Mouse (Mus musculus): Measurements from ENCODE around the gene 9930104L06Rik. TPM values are rescaled to one million over a fixed set of nuclear protein-coding genes. Genes with fewer than 3 reads are reported as not detected.

Gene 9930104L06Rik
- polyA plus RNA-seq, 1 experiment = 6.5 TPM

GRCm38 (mm10) chr4:124960940-124961339, 24.1 kb downstream of the 9930104L06Rik start:
- H3ac ChIP-seq (ENCODE audit: control insufficient read depth, insufficient read length, low read depth) = no peak overlapping the region
- peaks cover 78% of the 10 kb centered on the region for H3K27me3 ChIP-seq (ENCODE audit: control insufficient read depth, insufficient read depth, insufficient read length)
- no peaks in the 10 kb centered on the region for H3K79me2 ChIP-seq (ENCODE audit: control insufficient read depth, insufficient read depth)
- no peaks in the 10 kb centered on the region for H3K36me3 ChIP-seq (ENCODE audit: control insufficient read depth, insufficient read depth)
- no peak overlapping the region for H3K4me3 ChIP-seq (ENCODE audit: insufficient read depth, poor library complexity, severe bottlenecking)
- TF ChIP-seq MAX (IDR thresholded peaks at IDR 0.05) (no peak), MYOD1 (IDR thresholded peaks at IDR 0.05; ENCODE audit: control insufficient read depth, insufficient read length, low read depth) (no peak), USF1 (IDR thresholded peaks at IDR 0.05; ENCODE audit: low read depth) (no peak), FOSL1 (IDR thresholded peaks at IDR 0.05; ENCODE audit: insufficient read depth, low read length, poor library complexity, severe bottlenecking) (no peak), CEBPB (IDR thresholded peaks at IDR 0.05; ENCODE audit: low read depth) (no peak), MYOG (IDR thresholded peaks at IDR 0.05; ENCODE audit: control insufficient read depth, extremely low read depth, insufficient read length) (no peak), CTCF (IDR thresholded peaks at IDR 0.05; ENCODE audit: control insufficient read depth, insufficient read depth, insufficient read length) (no peak)
- H3K79me3 ChIP-seq (ENCODE audit: low read depth) = no peaks in the 10 kb centered on the region

- Histone ChIP-seq H3ac (ENCODE audit: control insufficient read depth, insufficient read length, low read depth) (no peak overlapping the region), H3K27me3 (ENCODE audit: control insufficient read depth, insufficient read depth, insufficient read length) (peaks cover 69% of the 10 kb centered on the region), H3K36me3 (ENCODE audit: control insufficient read depth, insufficient read depth) (no peaks in the 10 kb centered on the region), H3K4me3 (ENCODE audit: insufficient read depth, poor library complexity, severe bottlenecking) (no peak overlapping the region), H3K79me2 (ENCODE audit: control insufficient read depth, insufficient read depth) (no peaks in the 10 kb centered on the region), H3K79me3 (ENCODE audit: low read depth) (no peaks in the 10 kb centered on the region)
- no peak for TF ChIP-seq MAX (IDR thresholded peaks at IDR 0.05)
- no peak for TF ChIP-seq CEBPB (IDR thresholded peaks at IDR 0.05; ENCODE audit: low read depth)
- TF ChIP-seq CTCF (IDR thresholded peaks at IDR 0.05; ENCODE audit: control insufficient read depth, insufficient read depth, insufficient read length) = no peak
- no peak for TF ChIP-seq USF1 (IDR thresholded peaks at IDR 0.05; ENCODE audit: low read depth)
- no peak for TF ChIP-seq MYOG (IDR thresholded peaks at IDR 0.05; ENCODE audit: control insufficient read depth, extremely low read depth, insufficient read length)
- TF ChIP-seq FOSL1 (IDR thresholded peaks at IDR 0.05; ENCODE audit: insufficient read depth, low read length, poor library complexity, severe bottlenecking) = no peak
- no peak for TF ChIP-seq MYOD1 (IDR thresholded peaks at IDR 0.05; ENCODE audit: control insufficient read depth, insufficient read length, low read depth)
Measured at GRCm38 (mm10) chr4:124962576-124962975, 25.7 kb downstream of the 9930104L06Rik start.

DNA sequence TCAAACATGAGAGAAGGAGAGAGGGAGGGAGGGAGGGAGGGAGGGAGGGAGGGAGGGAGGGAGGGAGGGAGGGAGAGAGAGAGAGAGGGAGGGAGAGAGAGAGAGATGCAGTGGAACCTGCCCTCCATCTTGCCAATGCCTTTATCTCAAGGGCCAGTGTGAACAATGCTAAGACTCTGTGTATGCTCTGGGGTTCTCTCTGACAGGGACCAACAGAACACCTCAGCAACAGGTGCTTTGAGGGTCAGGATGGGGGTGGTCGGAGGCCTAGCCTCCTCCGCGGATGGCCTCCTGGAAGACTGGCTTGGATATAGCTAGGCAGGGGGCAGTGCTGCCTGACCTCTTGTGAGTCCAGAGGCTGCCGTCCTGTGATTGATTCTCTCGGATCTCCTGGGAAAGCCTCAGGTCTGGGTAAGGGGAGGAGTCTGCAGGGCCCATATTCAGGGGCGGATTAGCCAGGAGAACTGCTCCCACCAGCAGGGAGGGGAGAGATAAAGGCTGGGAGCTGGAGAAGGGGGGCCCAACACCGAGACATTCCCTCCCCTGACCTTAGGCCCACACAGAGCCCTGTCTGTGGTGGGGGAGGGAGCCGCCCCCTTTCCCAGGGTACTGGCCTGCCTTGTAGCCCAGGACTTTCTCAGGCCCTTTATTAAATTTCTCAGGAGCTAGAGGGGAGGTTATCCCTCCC, 28.2 kb downstream of the 9930104L06Rik start:
- Histone ChIP-seq H3K79me2 (ENCODE audit: control insufficient read depth, insufficient read depth) (no peaks in the 10 kb centered on the region), H3K79me3 (ENCODE audit: low read depth) (no peaks in the 10 kb centered on the region), H3K4me3 (ENCODE audit: insufficient read depth, poor library complexity, severe bottlenecking) (no peak overlapping the region), H3K36me3 (ENCODE audit: control insufficient read depth, insufficient read depth) (no peaks in the 10 kb centered on the region), H3ac (ENCODE audit: control insufficient read depth, insufficient read length, low read depth) (no peak overlapping the region), H3K27me3 (ENCODE audit: control insufficient read depth, insufficient read depth, insufficient read length) (peaks cover 78% of the 10 kb centered on the region)
- no peak for TF ChIP-seq CTCF (IDR thresholded peaks at IDR 0.05; ENCODE audit: control insufficient read depth, insufficient read depth, insufficient read length)
- no peak for TF ChIP-seq USF1 (IDR thresholded peaks at IDR 0.05; ENCODE audit: low read depth)
- no peak for TF ChIP-seq MYOD1 (IDR thresholded peaks at IDR 0.05; ENCODE audit: control insufficient read depth, insufficient read length, low read depth)
- no peak for TF ChIP-seq FOSL1 (IDR thresholded peaks at IDR 0.05; ENCODE audit: insufficient read depth, low read length, poor library complexity, severe bottlenecking)

GRCm38 (mm10) chr4:124968711-124969110, 31.9 kb downstream of the 9930104L06Rik start:
- Histone ChIP-seq H3K27me3 (ENCODE audit: control insufficient read depth, insufficient read depth, insufficient read length) (peaks cover 81% of the 10 kb centered on the region), H3K36me3 (ENCODE audit: control insufficient read depth, insufficient read depth) (no peaks in the 10 kb centered on the region), H3K79me3 (ENCODE audit: low read depth) (no peaks in the 10 kb centered on the region), H3K4me3 (ENCODE audit: insufficient read depth, poor library complexity, severe bottlenecking) (no peak overlapping the region), H3K79me2 (ENCODE audit: control insufficient read depth, insufficient read depth) (no peaks in the 10 kb centered on the region), H3ac (ENCODE audit: control insufficient read depth, insufficient read length, low read depth) (no peak overlapping the region)
- TF ChIP-seq MYOG (IDR thresholded peaks at IDR 0.05; ENCODE audit: control insufficient read depth, extremely low read depth, insufficient read length) (no peak), USF1 (IDR thresholded peaks at IDR 0.05; ENCODE audit: low read depth) (no peak), MYOD1 (IDR thresholded peaks at IDR 0.05; ENCODE audit: control insufficient read depth, insufficient read length, low read depth) (no peak), CEBPB (IDR thresholded peaks at IDR 0.05; ENCODE audit: low read depth) (no peak), CTCF (IDR thresholded peaks at IDR 0.05; ENCODE audit: control insufficient read depth, insufficient read depth, insufficient read length) (no peak), FOSL1 (IDR thresholded peaks at IDR 0.05; ENCODE audit: insufficient read depth, low read length, poor library complexity, severe bottlenecking) (no peak), MAX (IDR thresholded peaks at IDR 0.05) (no peak)

DNA sequence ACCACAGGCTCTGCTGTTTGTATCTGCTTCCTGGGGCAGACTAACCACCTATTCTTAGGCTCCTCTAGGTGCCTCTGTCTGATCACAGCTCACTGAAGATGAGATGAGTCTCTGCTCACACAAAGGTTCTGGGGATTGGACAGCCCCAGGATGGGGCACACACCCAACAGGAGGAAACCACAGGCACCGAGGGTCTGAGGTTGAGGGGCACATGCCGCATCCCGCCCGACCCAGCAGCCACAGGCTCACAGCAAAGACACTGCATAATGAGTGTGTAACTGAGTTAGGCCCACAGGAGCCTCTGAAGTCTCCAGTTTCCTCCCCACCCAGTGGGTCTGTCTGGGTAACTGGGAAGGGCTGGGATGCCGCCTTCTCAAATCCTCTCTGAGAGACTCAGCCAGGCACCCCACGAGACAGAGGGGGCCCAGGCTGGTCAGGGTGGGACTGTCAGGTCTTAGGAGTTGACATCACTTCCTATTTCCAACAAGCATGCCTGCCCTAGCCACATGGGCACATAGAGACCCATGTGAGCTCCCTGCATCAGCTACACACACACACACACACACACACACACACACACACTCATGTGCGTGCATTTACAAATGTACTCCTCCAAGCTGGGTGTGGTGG, 32.5 kb downstream of the 9930104L06Rik start:
- no peak overlapping the region for H3K4me3 ChIP-seq (ENCODE audit: insufficient read depth, poor library complexity, severe bottlenecking)
- no peak overlapping the region for H3ac ChIP-seq (ENCODE audit: control insufficient read depth, insufficient read length, low read depth)
- peaks cover 85% of the 10 kb centered on the region for H3K27me3 ChIP-seq (ENCODE audit: control insufficient read depth, insufficient read depth, insufficient read length)
- no peak for TF ChIP-seq MYOG (IDR thresholded peaks at IDR 0.05; ENCODE audit: control insufficient read depth, extremely low read depth, insufficient read length)
- no peak for TF ChIP-seq FOSL1 (IDR thresholded peaks at IDR 0.05; ENCODE audit: insufficient read depth, low read length, poor library complexity, severe bottlenecking)
- no peak for TF ChIP-seq CEBPB (IDR thresholded peaks at IDR 0.05; ENCODE audit: low read depth)
- no peak for TF ChIP-seq USF1 (IDR thresholded peaks at IDR 0.05; ENCODE audit: low read depth)
- no peak for TF ChIP-seq MYOD1 (IDR thresholded peaks at IDR 0.05; ENCODE audit: control insufficient read depth, insufficient read length, low read depth)
- no peak for TF ChIP-seq CTCF (IDR thresholded peaks at IDR 0.05; ENCODE audit: control insufficient read depth, insufficient read depth, insufficient read length)
- TF ChIP-seq MAX (IDR thresholded peaks at IDR 0.05) = no peak
- no peaks in the 10 kb centered on the region for H3K36me3 ChIP-seq (ENCODE audit: control insufficient read depth, insufficient read depth)
- H3K79me2 ChIP-seq (ENCODE audit: control insufficient read depth, insufficient read depth) = no peaks in the 10 kb centered on the region
- H3K79me3 ChIP-seq (ENCODE audit: low read depth) = no peaks in the 10 kb centered on the region

Measured in C2C12 (cell line).